Mouse (Mus musculus): ENCODE measurements around the gene Osbp2.
A peak's percentile ranks its signal among the peaks of the same experiment; 100 is the strongest.

The Osbp2 gene

DNA sequence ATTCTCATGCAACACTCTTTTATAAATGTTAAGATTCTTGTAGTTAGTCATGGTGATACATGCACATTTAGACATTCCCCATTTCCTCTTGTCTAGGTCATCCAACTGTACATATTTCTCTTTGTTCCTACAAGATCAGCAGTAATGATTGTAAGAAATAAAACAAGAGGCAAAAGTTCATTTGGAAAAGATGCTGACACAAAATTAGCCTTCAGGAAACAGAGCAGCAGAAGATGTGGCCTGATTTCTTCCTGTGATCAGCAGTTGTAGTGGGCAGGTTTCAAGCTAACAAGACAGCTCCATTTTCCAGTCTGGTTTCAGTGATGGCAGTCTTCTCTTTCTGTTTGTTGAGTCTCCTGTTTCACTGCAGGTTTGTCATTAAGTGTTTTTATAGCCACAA, 47.8 kb downstream of the Osbp2 start:
- no peak for DNase-seq

DNA sequence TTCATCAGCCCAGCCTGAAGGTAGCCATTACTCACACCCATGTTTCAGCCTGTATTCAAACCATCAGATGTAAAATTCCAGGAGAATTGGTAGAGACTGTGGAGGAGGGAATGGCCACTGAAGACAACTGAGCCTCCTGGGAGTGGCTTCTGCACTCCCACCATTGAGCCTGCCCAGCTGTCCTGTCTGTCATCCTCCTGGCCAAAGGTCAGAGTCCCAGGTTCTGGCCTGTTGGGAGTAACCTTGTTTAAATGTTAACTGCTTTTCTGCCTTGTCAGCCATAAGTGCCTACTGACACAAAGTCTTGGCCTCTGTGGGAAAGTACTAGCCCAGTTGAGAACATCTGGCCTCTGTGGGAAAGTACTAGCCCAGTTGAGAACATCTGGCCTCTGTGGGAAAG, 50.4 kb downstream of the Osbp2 start:
- no peak for DNase-seq

GRCm38 (mm10) chr11:3808162-3808561, 55.5 kb downstream of the Osbp2 start:
- peak; percentile 37 for DNase-seq

DNA sequence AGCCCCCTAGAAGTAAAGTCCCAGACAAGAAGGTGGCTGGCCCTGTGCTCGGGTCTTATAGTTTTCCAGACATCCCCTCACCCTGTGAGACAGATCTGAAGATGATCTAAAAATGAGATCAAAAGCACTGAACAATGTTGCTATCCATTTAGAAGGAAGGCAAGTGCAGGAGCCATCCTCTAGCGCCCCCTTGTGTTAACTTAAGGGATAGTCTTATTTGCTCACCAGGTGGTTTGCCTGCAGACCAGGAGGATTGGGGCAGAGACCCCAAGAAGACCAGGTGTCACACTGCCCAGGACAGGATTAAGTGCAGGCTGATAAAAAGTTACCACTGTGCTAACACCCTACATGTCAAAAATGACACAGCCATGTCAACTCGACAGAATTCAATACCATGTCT, 58.3 kb downstream of the Osbp2 start:
- no peak for DNase-seq

DNA sequence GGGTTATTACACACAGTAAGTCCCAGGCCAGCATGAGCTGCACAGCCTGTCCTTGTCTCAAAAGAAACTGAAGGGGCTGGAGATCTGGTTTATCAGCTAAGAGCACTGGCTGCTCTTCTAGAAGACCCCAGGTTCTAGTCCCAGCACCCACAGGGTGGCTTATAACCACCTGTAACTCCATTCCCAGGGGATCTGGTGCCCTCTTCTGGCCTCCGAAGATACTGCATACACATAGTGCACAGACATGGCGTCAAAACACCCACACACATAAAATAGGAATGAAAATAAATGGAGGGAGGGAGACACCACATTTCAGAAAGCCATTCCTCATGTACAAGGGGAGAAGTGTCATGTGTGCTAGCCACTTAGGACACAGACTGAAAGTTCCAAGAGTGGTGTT, 59.1 kb downstream of the Osbp2 start:
- no peak for DNase-seq

DNA sequence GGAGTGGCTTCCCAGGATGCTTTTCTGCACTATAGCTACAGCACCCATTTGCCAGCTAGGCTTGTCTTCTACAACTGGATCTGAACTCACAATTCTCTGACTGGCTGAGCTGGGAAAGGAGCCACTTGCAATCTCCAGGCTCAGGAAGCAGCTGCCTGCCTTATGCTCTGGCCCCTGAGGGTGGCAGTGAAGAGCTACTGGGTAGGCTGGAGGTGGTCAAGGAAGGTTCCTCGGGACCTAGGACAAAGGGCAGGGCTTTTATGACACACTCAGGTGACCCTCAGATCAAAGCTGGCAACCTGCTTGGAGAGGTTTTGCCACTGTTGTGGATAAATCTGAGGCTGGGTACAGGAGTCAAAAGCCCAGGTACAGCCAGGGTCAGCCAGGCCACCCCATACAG, 61.6 kb downstream of the Osbp2 start:
- DNase-seq, result no peak

DNA sequence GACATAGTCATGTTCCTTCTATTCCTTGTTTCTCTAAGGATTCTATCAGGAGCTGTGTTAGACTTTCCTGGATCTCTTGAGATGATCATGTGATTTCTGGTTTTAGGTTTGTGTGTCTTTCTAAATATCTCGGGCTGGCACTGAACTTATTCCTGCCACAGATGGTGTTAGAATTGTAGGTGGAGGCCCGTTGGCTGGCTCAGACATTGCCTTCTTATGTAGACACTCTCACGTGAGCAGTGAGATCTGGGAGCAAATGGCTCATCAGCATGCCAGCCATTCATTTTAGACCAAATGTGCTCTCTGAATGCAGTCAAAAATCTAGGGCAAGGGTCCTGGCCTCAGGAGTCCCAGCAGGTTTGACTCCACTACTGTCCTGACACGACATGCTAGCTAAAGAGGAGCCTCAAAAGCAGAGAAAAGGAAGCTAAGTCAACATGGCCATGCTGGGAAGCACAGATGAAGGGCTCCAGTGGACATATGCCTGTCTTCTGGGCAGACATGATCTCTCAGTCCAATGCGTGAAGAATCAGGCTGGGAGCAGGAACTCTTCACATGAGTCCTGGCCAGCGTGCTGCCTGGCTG, 66.0 kb downstream of the Osbp2 start:
- DNase-seq, result peak; percentile 23

DNA sequence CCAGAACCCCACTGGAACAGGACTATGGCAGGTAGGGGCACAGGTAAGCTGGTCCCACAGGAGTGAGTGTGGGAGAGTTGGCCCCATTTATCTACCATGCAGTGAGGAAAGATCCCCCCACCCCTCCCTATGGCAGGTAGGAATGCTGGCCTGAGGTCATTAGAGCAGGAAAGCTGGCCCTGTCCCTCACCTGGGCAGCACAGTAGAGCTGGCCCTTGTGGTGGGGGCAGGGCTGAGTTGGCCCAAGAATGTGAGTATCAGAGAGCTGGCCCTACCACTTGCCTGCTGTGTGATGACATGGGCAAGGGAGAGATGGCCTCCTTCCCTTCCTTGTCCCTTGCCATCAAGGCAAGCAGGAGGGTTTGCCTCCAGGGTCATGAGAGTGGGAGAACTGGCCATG, 73.0 kb downstream of the Osbp2 start:
- no peak for DNase-seq

GRCm38 (mm10) chr11:3789919-3790318, 73.8 kb downstream of the Osbp2 start:
- no peak for DNase-seq

DNA sequence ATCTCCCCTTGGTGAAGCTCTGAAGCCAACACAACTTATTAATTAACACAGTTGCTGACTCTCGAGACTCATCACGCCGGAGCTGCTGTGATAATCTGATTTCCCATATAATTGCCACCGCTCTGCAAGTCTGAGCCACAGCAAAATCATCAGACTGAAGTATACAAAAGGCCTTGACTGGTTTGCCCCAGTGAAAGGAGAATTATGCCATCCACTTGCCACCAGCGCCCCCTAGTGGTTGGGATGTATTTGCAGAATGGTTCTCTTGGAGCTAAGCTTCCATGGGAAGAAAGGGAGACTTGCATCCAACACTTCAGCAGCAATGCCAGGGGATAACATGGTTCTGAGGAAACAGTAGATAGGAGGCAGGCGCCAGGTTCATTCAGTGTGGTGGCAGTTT, 77.1 kb downstream of the Osbp2 start:
- DNase-seq, result peak; percentile 94

- DNase-seq, result peak; percentile 12
These were observed 88.4 kb downstream of the Osbp2 start for GRCm38 (mm10) chr11:3775263-3775644.

GRCm38 (mm10) chr11:3774463-3775262, 89.0 kb downstream of the Osbp2 start:
- DNase-seq, result peak; percentile 42

GRCm38 (mm10) chr11:3773782-3774462, 89.8 kb downstream of the Osbp2 start:
- DNase-seq, result peak; percentile 21

GRCm38 (mm10) chr11:3773136-3773535, 90.6 kb downstream of the Osbp2 start:
- no peak for DNase-seq

DNA sequence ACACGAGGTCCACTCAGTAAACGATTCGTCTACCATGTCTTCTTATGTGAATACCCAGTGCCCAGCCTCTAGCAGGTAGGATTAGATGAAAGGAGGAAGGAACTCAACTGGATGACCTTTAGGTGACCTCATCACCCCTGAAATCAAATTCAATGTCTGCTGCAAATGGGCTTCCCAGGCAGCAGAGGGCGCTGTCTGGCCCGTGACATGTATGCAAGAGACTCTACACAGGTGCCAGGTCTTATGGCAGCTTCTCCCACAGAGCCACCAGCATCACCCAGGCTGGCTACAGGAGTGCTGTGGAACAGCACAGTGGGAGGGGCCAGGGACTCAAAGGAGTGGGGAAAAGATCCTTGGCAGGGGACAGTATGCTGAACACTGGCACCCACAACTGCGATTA, 92.4 kb downstream of the Osbp2 start:
- DNase-seq, result peak; percentile 27

- DNase-seq, result no peak
These were observed 95.9 kb downstream of the Osbp2 start for GRCm38 (mm10) chr11:3767830-3768229.

DNA sequence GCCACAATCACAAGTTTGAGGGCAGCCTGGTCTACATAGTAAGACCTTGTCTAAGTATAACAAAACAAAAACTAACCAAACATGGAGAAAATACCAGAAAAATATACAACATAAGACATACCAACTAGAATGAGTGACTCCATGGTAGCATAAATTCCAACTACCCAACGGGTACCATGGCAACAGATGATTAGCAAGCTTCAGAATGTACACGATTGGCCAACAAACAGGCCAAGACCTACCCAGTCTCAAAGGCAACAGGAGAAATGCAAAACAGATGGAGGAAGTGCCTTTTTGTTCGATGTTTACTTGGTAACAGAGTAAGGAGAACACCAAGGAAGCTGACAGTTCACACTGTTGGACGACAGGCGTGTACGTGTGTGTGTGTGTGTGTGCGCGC, 96.7 kb downstream of the Osbp2 start:
- DNase-seq, result no peak

- DNase-seq, result no peak
These were observed 99.4 kb downstream of the Osbp2 start for GRCm38 (mm10) chr11:3764352-3764751.

- DNase-seq, result peak; percentile 62
These were observed 101.8 kb downstream of the Osbp2 start for GRCm38 (mm10) chr11:3761775-3762501.

DNA sequence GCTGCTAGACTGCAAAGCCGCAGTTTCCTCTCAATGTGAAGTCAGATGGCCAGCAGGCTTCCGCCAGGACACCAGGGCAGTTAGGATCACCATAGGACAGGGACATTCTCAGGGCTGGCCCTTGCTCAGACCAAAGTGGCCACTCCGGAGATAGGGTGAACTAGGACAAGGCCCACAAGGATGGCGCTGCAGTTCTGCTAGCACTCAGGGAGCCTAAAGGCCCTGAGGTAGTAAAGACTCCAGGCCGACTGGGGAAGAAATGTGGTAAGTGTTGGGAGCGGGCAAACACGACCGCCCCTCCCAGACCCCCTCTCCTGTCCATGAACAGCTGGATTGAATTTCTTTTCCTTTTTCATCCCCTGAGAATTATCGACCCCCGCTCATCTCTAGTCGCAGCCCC, 102.4 kb downstream of the Osbp2 start:
- peak; percentile 12 for DNase-seq

DNA sequence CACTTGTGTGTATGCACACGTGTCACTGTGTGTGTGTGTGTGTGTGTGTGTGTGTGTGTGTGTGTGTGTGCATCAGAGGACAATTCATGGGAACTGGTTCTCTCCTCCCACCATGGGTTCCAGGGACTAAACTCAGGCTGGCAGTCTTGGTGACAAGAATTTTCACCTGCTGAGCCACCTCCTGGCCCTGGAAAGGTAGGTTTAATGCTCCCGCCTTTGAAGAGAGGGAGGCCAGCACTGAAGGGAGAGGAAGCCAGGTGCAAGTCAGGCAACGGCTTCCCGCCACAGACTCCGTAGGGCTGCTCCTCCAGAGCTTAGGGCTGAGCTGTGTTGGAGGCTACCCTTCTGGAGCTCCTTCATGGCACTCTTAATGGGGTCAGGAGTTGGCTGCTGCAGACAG, 104.3 kb downstream of the Osbp2 start:
- no peak for DNase-seq

DNA sequence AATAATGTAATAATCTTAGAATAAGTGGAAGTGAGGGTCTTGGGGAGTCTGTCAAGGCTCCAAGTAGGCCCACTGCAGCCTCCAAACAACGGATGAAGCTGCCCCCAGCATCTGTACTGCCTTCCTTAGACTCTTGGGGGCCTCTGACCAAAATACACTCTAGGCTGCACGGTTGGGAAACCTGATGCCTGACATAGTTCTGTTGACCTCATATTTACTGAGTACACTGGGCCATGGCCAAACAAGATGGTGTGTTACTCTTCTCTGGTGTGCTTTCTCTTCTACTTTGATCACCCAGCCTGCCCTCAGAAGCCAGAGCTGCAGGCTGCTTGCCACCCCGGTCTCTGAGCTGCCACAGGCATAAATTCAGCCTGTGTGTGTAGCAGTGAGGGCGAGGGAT, 108.4 kb downstream of the Osbp2 start:
- no peak for DNase-seq

DNA sequence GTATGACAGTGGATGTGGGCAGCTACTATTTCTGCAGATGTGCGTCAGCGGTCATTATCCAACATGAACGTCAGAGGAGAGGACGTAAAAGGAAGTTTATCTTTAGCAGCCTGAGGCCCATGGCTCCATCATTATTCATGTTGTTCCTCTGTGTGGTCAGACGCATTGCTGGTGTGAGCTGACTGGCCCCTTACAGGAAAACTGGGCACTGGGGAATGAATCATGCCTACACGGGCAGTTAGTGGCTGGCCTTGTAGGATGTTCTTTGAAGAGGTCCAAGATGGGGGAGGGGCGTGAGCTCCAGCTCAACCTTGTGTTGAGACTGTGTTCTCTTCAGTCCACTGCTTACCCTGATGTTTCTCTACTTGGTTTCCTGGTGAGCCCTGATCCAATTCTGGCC, 109.0 kb downstream of the Osbp2 start:
- peak; percentile 8 for DNase-seq

- peak; percentile 32 for DNase-seq
These were observed 109.8 kb downstream of the Osbp2 start for GRCm38 (mm10) chr11:3753897-3754296.

Data from right cerebral cortex, postnatal 14 days (tissue).